In genomic region chr2:157913705-157914104, GRCm38 (mm10) we compare ENCODE assay signal across 9 mouse cellular contexts. TPM values are rescaled to one million over a fixed set of nuclear protein-coding genes. Genes with fewer than 3 reads are reported as not detected.
DNase-seq lines count a peak whose midpoint lies in the region; ATAC-seq and TF ChIP-seq lines count a peak whose summit lies in the region.
"Had no signal": no experiment of that assay in that cellular context is flagged by ENCODE, and none has a peak within 500 bp of the region (broad histone marks: within the 10 kb centered on the region; RNA-seq: fewer than 3 reads in every experiment).

No protein-coding gene starts in this region.

- no peak overlapping the region for H3K4me3 ChIP-seq in cerebellum, adult 2 months (replicated peaks; ENCODE audit: insufficient read depth, low read depth, low read length)
- H3K4me3 ChIP-seq in hindbrain, embryonic 10.5 days, result peak overlapping the region; percentile 55
- H3K4me3 ChIP-seq in neural tube, embryonic 15.5 days (replicated peaks), result peak overlapping the region; percentile 69
- no peak overlapping the region for H3K4me3 ChIP-seq in heart, embryonic 12.5 days

- TF ChIP-seq CTCF in cerebellum, adult 2 months (IDR thresholded peaks at IDR 0.05; ENCODE audit: borderline replicate concordance, insufficient read depth, low read depth, low read length), result peak; percentile 56; the same call in 1 of the 2 replicates

- DNase-seq in layer of hippocampus, adult 9-11 months, result peak; percentile 34
- no peak for DNase-seq in layer of hippocampus, postnatal 36 days
- DNase-seq in cerebellum, adult 2 months, result peak; percentile 35 to 47
- DNase-seq in hindbrain, embryonic 10.5 days (ENCODE audit: low spot score), result peak; percentile 14
- DNase-seq in gastrocnemius, postnatal 25 days, result no peak
- no peak for DNase-seq in embryo, embryonic 11 days

- no peaks in the 10 kb centered on the region for H3K27me3 ChIP-seq in cerebellum, adult 2 months (ENCODE audit: control insufficient read depth, insufficient read depth, low read length)
- peaks cover 62% of the 10 kb centered on the region for H3K27me3 ChIP-seq in hindbrain, embryonic 10.5 days (ENCODE audit: insufficient read depth, poor library complexity, severe bottlenecking)
- peaks cover 20% of the 10 kb centered on the region; the same call in 1 of the 2 replicates for H3K27me3 ChIP-seq in neural tube, embryonic 15.5 days (replicated peaks)
- peaks cover 69% of the 10 kb centered on the region for H3K27me3 ChIP-seq in heart, embryonic 12.5 days (replicated peaks)

- H3K36me3 ChIP-seq in hindbrain, embryonic 10.5 days, result no peaks in the 10 kb centered on the region
- no peaks in the 10 kb centered on the region for H3K36me3 ChIP-seq in neural tube, embryonic 15.5 days
- no peaks in the 10 kb centered on the region for H3K36me3 ChIP-seq in heart, embryonic 12.5 days
- H3K36me3 ChIP-seq: heart, embryonic 10.5 days had no signal

- H3K9me3 ChIP-seq in hindbrain, embryonic 10.5 days, result no peaks in the 10 kb centered on the region
- H3K9me3 ChIP-seq in neural tube, embryonic 15.5 days (replicated peaks), result no peaks in the 10 kb centered on the region
- no peaks in the 10 kb centered on the region for H3K9me3 ChIP-seq in heart, embryonic 12.5 days (replicated peaks)
- H3K9me3 ChIP-seq: heart, embryonic 10.5 days had no signal

- peak overlapping the region; percentile 30; the same call in 1 of the 2 replicates for H3K9ac ChIP-seq in neural tube, embryonic 15.5 days (replicated peaks)
- no peak overlapping the region for H3K9ac ChIP-seq in heart, embryonic 12.5 days

- TF ChIP-seq POLR2A in cerebellum, adult 2 months (IDR thresholded peaks at IDR 0.05; ENCODE audit: borderline replicate concordance, insufficient read depth, low read length), result no peak

- H3K4me2 ChIP-seq in neural tube, embryonic 15.5 days, result peak overlapping the region; percentile 87
- no peak overlapping the region for H3K4me2 ChIP-seq in heart, embryonic 12.5 days

- ATAC-seq in neural tube, embryonic 15.5 days (ENCODE audit: low FRiP score), result peak; percentile 49; the same call in 1 of the 2 replicates
- ATAC-seq in heart, embryonic 12.5 days (ENCODE audit: insufficient number of reproducible peaks, low FRiP score), result no peak

- 6% methylated on average over 4 of the region's 4 CpGs for WGBS in cerebellum, adult 2 months
- 0% methylated on average over 4 of the region's 4 CpGs for WGBS in hindbrain, embryonic 10.5 days
- WGBS in neural tube, embryonic 15.5 days, result 12% methylated on average over 4 of the region's 4 CpGs
- WGBS in heart, embryonic 12.5 days, result under 1% methylated on average over 4 of the region's 4 CpGs

- H3K27ac ChIP-seq in cerebellum, adult 2 months (ENCODE audit: insufficient read depth, low read length), result no peak overlapping the region
- H3K27ac ChIP-seq in hindbrain, embryonic 10.5 days, result no peak overlapping the region
- peak overlapping the region; percentile 63 for H3K27ac ChIP-seq in neural tube, embryonic 15.5 days (replicated peaks)
- H3K27ac ChIP-seq in heart, embryonic 12.5 days (ENCODE audit: poor library complexity, severe bottlenecking), result no peak overlapping the region
- H3K27ac ChIP-seq: heart, embryonic 10.5 days had no signal

- no peaks in the 10 kb centered on the region for H3K4me1 ChIP-seq in cerebellum, adult 2 months (ENCODE audit: control insufficient read depth, insufficient read depth, low read length)
- H3K4me1 ChIP-seq in hindbrain, embryonic 10.5 days (replicated peaks), result peaks cover 20% of the 10 kb centered on the region
- peaks cover 64% of the 10 kb centered on the region for H3K4me1 ChIP-seq in neural tube, embryonic 15.5 days
- peaks cover 7% of the 10 kb centered on the region for H3K4me1 ChIP-seq in heart, embryonic 12.5 days (replicated peaks)

RNA-seq across cellular contexts. Expression of gene Vstm2l, which starts 0.7 kb away (rescaled TPM):
- total RNA-seq in layer of hippocampus, postnatal 36 days (2021), result 100 to 1,000 TPM; 111 to 124 TPM
- 46.0 and 50.0 TPM in 2 replicates for polyA plus RNA-seq in cerebellum, adult 2 months (2012; rRNA removed)
- 0.62 and 3.2 TPM in 2 replicates for polyA plus RNA-seq in hindbrain, embryonic 10.5 days (2016; fragmentation: Nextera tagmentation; extraction: Ambion mirVana)
- 31.2 and 42.9 TPM in 2 replicates for polyA plus RNA-seq in neural tube, embryonic 15.5 days (2015; fragmentation: Nextera tagmentation; extraction: Ambion mirVana)
- not detected for total RNA-seq in gastrocnemius, postnatal 25 days (2021)
- not detected in 2 replicates for polyA plus RNA-seq in heart, embryonic 12.5 days (2016; fragmentation: Nextera tagmentation; extraction: Ambion mirVana)

Comparison
In these comparisons a context has a peak if more than half of its experiments do, and no peak if none do; other contexts are left out.
1. DNase-seq: peak in layer of hippocampus, adult 9-11 months (single experiment), cerebellum, adult 2 months (2 of 2) and hindbrain, embryonic 10.5 days (single experiment); none in layer of hippocampus, postnatal 36 days (0 of 2), gastrocnemius, postnatal 25 days (single experiment) and embryo, embryonic 11 days (single experiment).
2. H3K4me3 ChIP-seq: peak in hindbrain, embryonic 10.5 days (single experiment) and neural tube, embryonic 15.5 days (single experiment); none in cerebellum, adult 2 months (single experiment) and heart, embryonic 12.5 days (single experiment).